Mouse (Mus musculus) heart, adult 2 months (tissue): ENCODE results near the gene Cfap57. TPM values are rescaled to one million over a fixed set of nuclear protein-coding genes. Genes with fewer than 3 reads are reported as not detected.

Experiments
- DNase-seq, 2 experiments: peaks; one replicate each; pipeline ENCODE4 v3.0.0; 2021
- H3K27ac ChIP-seq: fragments of 200-600 bp; 2 replicates; pipeline ENCODE4 v1.8.1; 2022
- H3K27me3 ChIP-seq: fragments of 200-500 bp; 2 replicates; pipeline ENCODE4 v1.6.1; 2012; ENCODE audit warnings: mild to moderate bottlenecking, low read length, inconsistent platforms, mixed read lengths; ENCODE audit not compliant: control insufficient read depth, insufficient read depth
- H3K36me3 ChIP-seq: fragments of 200-500 bp; 2 replicates; pipeline ENCODE4 v1.6.1; 2012; ENCODE audit warnings: low read length, inconsistent platforms; ENCODE audit not compliant: control insufficient read depth, insufficient read depth
- H3K4me1 ChIP-seq: fragments of 200-500 bp; 2 replicates; pipeline ENCODE4 v1.6.1; 2011; ENCODE audit warnings: low read length; ENCODE audit not compliant: control insufficient read depth, insufficient read depth
- H3K4me3 ChIP-seq: fragments of 200-600 bp; 2 replicates; pipeline ENCODE4 v1.8.1; 2022
- H3K79me2 ChIP-seq: fragments of 200-500 bp; replicated peaks from 2 replicates; pipeline ENCODE4 v1.6.1; 2012; ENCODE audit warnings: mild to moderate bottlenecking, inconsistent platforms, low read length, moderate library complexity, mixed read lengths; ENCODE audit not compliant: control insufficient read depth, insufficient read depth
- H3K9ac ChIP-seq: fragments of 200-500 bp; 2 replicates; pipeline ENCODE4 v1.6.1; 2012; ENCODE audit warnings: low read depth, mild to moderate bottlenecking, control low read depth, inconsistent platforms, low read length, mixed read lengths
- CTCF ChIP-seq: fragments of 200-600 bp; IDR thresholded peaks from 2 replicates; pipeline ENCODE4 v1.8.1; 2022; ENCODE audit warnings: antibody characterized with exemption, mild to moderate bottlenecking, moderate library complexity
- EP300 ChIP-seq: fragments of 200-500 bp; IDR thresholded peaks from 2 replicates; pipeline ENCODE4 v1.6.1; 2011; ENCODE audit warnings: low read depth, low read length, control low read depth; ENCODE audit not compliant: insufficient read depth
- POLR2A ChIP-seq: fragments of 200-500 bp; IDR thresholded peaks from 2 replicates; pipeline ENCODE4 v1.6.1; 2011; ENCODE audit warnings: mild to moderate bottlenecking, low read depth, low read length, control low read depth; ENCODE audit not compliant: insufficient read depth
- whole genome bisulfite sequencing: fragments of 180-500 bp; shearing (Covaris S2); methylation state at CpG from one replicate; pipeline ENCODE4 v1.1.7; 2018; 5-methylcytosine and 5-hydroxymethylcytosine counted together
- intact Hi-C: fragments of 180-260 bp; cut with DNase I; formaldehyde crosslinking; loops from one replicate; pipeline ENCODE4 v1.15.1; 2025
- polyA plus RNA-seq: library from polyadenylated mRNA; depleted of rRNA; stranded (reverse); fragments of >200 nt; gene quantifications from 2 replicates; pipeline ENCODE4 v1.2.3, GENCODE M21; 2012
- total RNA-seq, 2 experiments: library from RNA; stranded (reverse); gene quantifications; 2 replicates each; pipeline ENCODE4 v1.2.3; 2021

The Cfap57 gene
- total and polyA plus RNA-seq, 3 experiments, result 0.05 to 0.14 TPM; not detected in 1

- no peak overlapping the region for H3K27ac ChIP-seq
- no peak for TF ChIP-seq EP300
- no peak for TF ChIP-seq POLR2A
- TF ChIP-seq CTCF, result no peak
- intact Hi-C loops, result no loop called here
- no peaks in the 10 kb centered on the region for H3K36me3 ChIP-seq
- no peaks in the 10 kb centered on the region for H3K27me3 ChIP-seq
- 81% methylated on average over 14 of the region's 15 CpGs for WGBS
- no peaks in the 10 kb centered on the region for H3K4me1 ChIP-seq
- H3K79me2 ChIP-seq, result no peaks in the 10 kb centered on the region
- DNase-seq, result no peak
- no peak overlapping the region for H3K9ac ChIP-seq
- no peak overlapping the region for H3K4me3 ChIP-seq
Measured at GRCm38 (mm10) chr4:118571441-118571840, 49.1 kb downstream of the Cfap57 start.

- no peaks in the 10 kb centered on the region for H3K27me3 ChIP-seq
- WGBS, result 75% methylated on average over 23 of the region's 23 CpGs
- H3K79me2 ChIP-seq, result no peaks in the 10 kb centered on the region
- no peaks in the 10 kb centered on the region for H3K36me3 ChIP-seq
- no peaks in the 10 kb centered on the region; the same call in 1 of the 2 replicates for H3K4me1 ChIP-seq
- DNase-seq, result no peak
- no peak for TF ChIP-seq POLR2A
- no peak overlapping the region for H3K9ac ChIP-seq
- no peak overlapping the region for H3K4me3 ChIP-seq
- no peak overlapping the region for H3K27ac ChIP-seq
- intact Hi-C loops, result loop anchor here (5.0 kb wide), 3 partner anchors 82 to 352 kb away; no protein-coding TSS in a partner anchor
Measured at GRCm38 (mm10) chr4:118569320-118569719, 51.3 kb downstream of the Cfap57 start.

- Histone ChIP-seq H3K4me1 (no peaks in the 10 kb centered on the region; the same call in 1 of the 2 replicates), H3K9ac (no peak overlapping the region), H3K27ac (no peak overlapping the region), H3K79me2 (no peaks in the 10 kb centered on the region), H3K27me3 (no peaks in the 10 kb centered on the region), H3K4me3 (no peak overlapping the region), H3K36me3 (no peaks in the 10 kb centered on the region)
- no peak for TF ChIP-seq EP300
- TF ChIP-seq POLR2A, result no peak
- no peak for TF ChIP-seq CTCF
- WGBS, result 26% methylated on average over 10 of the region's 10 CpGs
- DNase-seq, result peak in 1 of 2 experiments; percentile 34
- intact Hi-C loops, result loop anchor here (5.0 kb wide), 3 partner anchors 81 to 351 kb away; no protein-coding TSS in a partner anchor
Measured at GRCm38 (mm10) chr4:118568709-118569108, 51.9 kb downstream of the Cfap57 start.

GRCm38 (mm10) chr4:118566161-118566676 lies 54.4 kb downstream of the Cfap57 start:
- intact Hi-C loops, result loop anchor here (5.0 kb wide), 3 partner anchors 79 to 349 kb away; no protein-coding TSS in a partner anchor
- no peaks in the 10 kb centered on the region for H3K27me3 ChIP-seq
- no peak overlapping the region for H3K27ac ChIP-seq
- H3K79me2 ChIP-seq, result no peaks in the 10 kb centered on the region
- 30% methylated on average over 7 of the region's 7 CpGs for WGBS
- no peaks in the 10 kb centered on the region; the same call in 1 of the 2 replicates for H3K4me1 ChIP-seq
- no peak overlapping the region for H3K9ac ChIP-seq
- peak; percentile 43 to 44 for DNase-seq
- H3K36me3 ChIP-seq, result no peaks in the 10 kb centered on the region
- 0 out of 2 replicates have a peak, but pooled peaks have one; percentile 35 for TF ChIP-seq EP300
- no peak for TF ChIP-seq POLR2A
- no peak for TF ChIP-seq CTCF
- no peak overlapping the region for H3K4me3 ChIP-seq

- H3K4me1 ChIP-seq, result no peaks in the 10 kb centered on the region; the same call in 1 of the 2 replicates
- no peaks in the 10 kb centered on the region for H3K79me2 ChIP-seq
- no peak overlapping the region for H3K9ac ChIP-seq
- intact Hi-C loops, result loop anchor here (5.0 kb wide), 3 partner anchors 78 to 348 kb away; no protein-coding TSS in a partner anchor
- H3K27me3 ChIP-seq, result no peaks in the 10 kb centered on the region
- WGBS, result 65% methylated on average over 3 of the region's 3 CpGs
- no peak overlapping the region for H3K27ac ChIP-seq
- TF ChIP-seq EP300 (no peak), POLR2A (no peak), CTCF (no peak)
- H3K4me3 ChIP-seq, result no peak overlapping the region
- no peaks in the 10 kb centered on the region for H3K36me3 ChIP-seq
- no peak for DNase-seq
Measured at GRCm38 (mm10) chr4:118564926-118565279, 55.7 kb downstream of the Cfap57 start.

- Histone ChIP-seq H3K27ac (no peak overlapping the region), H3K27me3 (no peaks in the 10 kb centered on the region), H3K4me1 (no peaks in the 10 kb centered on the region; the same call in 1 of the 2 replicates), H3K4me3 (no peak overlapping the region), H3K36me3 (no peaks in the 10 kb centered on the region), H3K79me2 (no peaks in the 10 kb centered on the region), H3K9ac (no peak overlapping the region)
- 67% methylated on average over 13 of the region's 13 CpGs for WGBS
- no peak for TF ChIP-seq POLR2A
- TF ChIP-seq EP300, result no peak
- TF ChIP-seq CTCF, result no peak
- DNase-seq, result no peak
- intact Hi-C loops, result no loop called here
Measured at GRCm38 (mm10) chr4:118564062-118564925, 56.3 kb downstream of the Cfap57 start.
